Mouse (Mus musculus): ENCODE data around the gene Tpk1.

Tpk1 gene

GRCm38 (mm10) chr6:43665677-43666546 is at the start of gene Tpk1:
Gene Tpk1 (minus strand): TSS chr6:43666278.
- peak; percentile 80 to 91 for DNase-seq (ENCODE audit: low spot score in 2 of 2)

GRCm38 (mm10) chr6:43702810-43703614 is 36.9 kb upstream of the Tpk1 start:
- DNase-seq (ENCODE audit: low spot score in 2 of 2) = no peak

GRCm38 (mm10) chr6:43691863-43692262 is 25.8 kb upstream of the Tpk1 start:
- DNase-seq (ENCODE audit: low spot score in 2 of 2) = no peak

GRCm38 (mm10) chr6:43685985-43686384 is 19.9 kb upstream of the Tpk1 start:
- peak; percentile 7 to 39 for DNase-seq (ENCODE audit: low spot score in 2 of 2)

- DNase-seq (ENCODE audit: low spot score in 2 of 2) = no peak
Measured at GRCm38 (mm10) chr6:43682535-43682934, 16.5 kb upstream of the Tpk1 start.

- DNase-seq (ENCODE audit: low spot score in 2 of 2) = no peak
Measured at GRCm38 (mm10) chr6:43678689-43679212, 12.7 kb upstream of the Tpk1 start.

GRCm38 (mm10) chr6:43677566-43677965 is 11.5 kb upstream of the Tpk1 start:
- no peak for DNase-seq (ENCODE audit: low spot score in 2 of 2)

GRCm38 (mm10) chr6:43676139-43676538 is 10.1 kb upstream of the Tpk1 start:
- no peak for DNase-seq (ENCODE audit: low spot score in 2 of 2)

- no peak for DNase-seq (ENCODE audit: low spot score in 2 of 2)
Measured at GRCm38 (mm10) chr6:43674986-43675760, 9.1 kb upstream of the Tpk1 start.

GRCm38 (mm10) chr6:43670939-43671338 is 4.9 kb upstream of the Tpk1 start:
- no peak for DNase-seq (ENCODE audit: low spot score in 2 of 2)

GRCm38 (mm10) chr6:43667681-43668080 is 1.6 kb upstream of the Tpk1 start:
- no peak for DNase-seq (ENCODE audit: low spot score in 2 of 2)

- no peak for DNase-seq (ENCODE audit: low spot score in 2 of 2)
Measured at GRCm38 (mm10) chr6:43666611-43667400, 728 bp upstream of the Tpk1 start.

GRCm38 (mm10) chr6:43661822-43662221 is 4.3 kb downstream of the Tpk1 start:
- no peak for DNase-seq (ENCODE audit: low spot score in 2 of 2)

GRCm38 (mm10) chr6:43658290-43658689 is 7.8 kb downstream of the Tpk1 start:
- no peak for DNase-seq (ENCODE audit: low spot score in 2 of 2)

- DNase-seq (ENCODE audit: low spot score in 2 of 2) = no peak
Measured at GRCm38 (mm10) chr6:43657845-43658244, 8.2 kb downstream of the Tpk1 start.

GRCm38 (mm10) chr6:43654876-43655456 is 11.1 kb downstream of the Tpk1 start:
- DNase-seq (ENCODE audit: low spot score in 2 of 2) = no peak

GRCm38 (mm10) chr6:43649516-43649915 is 16.6 kb downstream of the Tpk1 start:
- DNase-seq (ENCODE audit: low spot score in 2 of 2) = no peak

- no peak for DNase-seq (ENCODE audit: low spot score in 2 of 2)
Measured at GRCm38 (mm10) chr6:43645674-43646073, 20.4 kb downstream of the Tpk1 start.

- DNase-seq (ENCODE audit: low spot score in 2 of 2) = no peak
Measured at GRCm38 (mm10) chr6:43645105-43645504, 21.0 kb downstream of the Tpk1 start.

- no peak for DNase-seq (ENCODE audit: low spot score in 2 of 2)
Measured at GRCm38 (mm10) chr6:43643718-43644117, 22.4 kb downstream of the Tpk1 start.

- peak in 1 of 2 experiments; percentile 70 for DNase-seq (ENCODE audit: low spot score in 2 of 2)
Measured at GRCm38 (mm10) chr6:43642375-43642774, 23.7 kb downstream of the Tpk1 start.
